ENCODE assay signal across 8 mouse cellular contexts in the genomic region with DNA sequence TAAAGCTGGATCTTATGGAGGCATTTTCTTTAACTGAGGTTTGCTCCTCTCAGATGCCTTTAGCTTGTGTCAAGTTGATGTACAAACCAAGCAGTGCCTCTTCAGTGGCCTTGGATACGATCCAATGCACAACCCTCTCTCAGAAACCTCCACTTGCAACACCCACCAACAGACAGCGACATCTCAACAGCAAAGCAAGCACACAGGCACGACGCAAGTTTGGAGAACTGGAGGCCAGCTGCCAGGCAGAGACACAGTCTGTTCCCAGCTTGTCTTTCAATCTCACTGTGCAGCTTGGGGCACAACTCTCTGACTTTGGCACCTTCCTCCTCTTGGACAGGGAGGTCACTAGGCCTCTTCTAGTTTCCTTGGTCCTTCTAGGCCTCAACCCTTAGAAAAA.
DNase-seq lines count a peak whose midpoint lies in the region; ATAC-seq and TF ChIP-seq lines count a peak whose summit lies in the region.
"Had no signal": no experiment of that assay in that cellular context is flagged by ENCODE, and none has a peak within 500 bp of the region (broad histone marks: within the 10 kb centered on the region; RNA-seq: fewer than 3 reads in every experiment).

No protein-coding gene starts in this region.

- ATAC-seq in heart, embryonic 13.5 days (ENCODE audit: extremely low read depth, insufficient number of reproducible peaks, low FRiP score, low TSS enrichment) = no peak
- ATAC-seq: forebrain, embryonic 16.5 days had no signal

- H3K9me3 ChIP-seq in heart, embryonic 13.5 days = no peaks in the 10 kb centered on the region
- no peaks in the 10 kb centered on the region for H3K9me3 ChIP-seq in midbrain, embryonic 10.5 days (replicated peaks)

- H3K27me3 ChIP-seq in heart, embryonic 13.5 days (replicated peaks) = no peaks in the 10 kb centered on the region
- no peaks in the 10 kb centered on the region for H3K27me3 ChIP-seq in midbrain, embryonic 10.5 days (ENCODE audit: low read depth, poor library complexity, severe bottlenecking)

- H3K4me2 ChIP-seq in heart, embryonic 13.5 days = peak overlapping the region; percentile 23

- no peak for TF ChIP-seq CTCF in layer of hippocampus, adult 2 months (conservative IDR thresholded peaks at IDR 0.05)

- peak in 1 of 2 experiments; percentile 19 for DNase-seq in layer of hippocampus, adult 2 months (ENCODE audit: low spot score in 2 of 2)
- no peak for DNase-seq in layer of hippocampus, adult 8-10 months (ENCODE audit: low spot score in 2 of 2)
- peak; percentile 7 for DNase-seq in adrenal gland, postnatal 25 days
- peak; percentile 72 for DNase-seq in lung, postnatal 10 days
- DNase-seq in midbrain, embryonic 10.5 days (ENCODE audit: low spot score) = no peak
- DNase-seq in embryo, embryonic 10.5 days (ENCODE audit: low spot score) = no peak

- no peaks in the 10 kb centered on the region for H3K36me3 ChIP-seq in heart, embryonic 13.5 days
- no peaks in the 10 kb centered on the region for H3K36me3 ChIP-seq in midbrain, embryonic 10.5 days

- peaks cover 18% of the 10 kb centered on the region for H3K4me1 ChIP-seq in heart, embryonic 13.5 days
- no peaks in the 10 kb centered on the region for H3K4me1 ChIP-seq in midbrain, embryonic 10.5 days

- H3K4me3 ChIP-seq in layer of hippocampus, adult 2 months = no peak overlapping the region
- no peak overlapping the region for H3K4me3 ChIP-seq in heart, embryonic 13.5 days
- no peak overlapping the region for H3K4me3 ChIP-seq in midbrain, embryonic 10.5 days

- WGBS in heart, embryonic 13.5 days = 57% methylated on average over 4 of the region's 4 CpGs
- 94% methylated on average over 4 of the region's 4 CpGs for WGBS in midbrain, embryonic 10.5 days

- H3K27ac ChIP-seq in layer of hippocampus, adult 2 months = peak overlapping the region; percentile 64
- peak overlapping the region; percentile 56 for H3K27ac ChIP-seq in heart, embryonic 13.5 days (replicated peaks)
- H3K27ac ChIP-seq in midbrain, embryonic 10.5 days (replicated peaks) = no peak overlapping the region

- H3K9ac ChIP-seq in heart, embryonic 13.5 days = peak overlapping the region; percentile 61

Comparison
In these comparisons a context has a peak if more than half of its experiments do, and no peak if none do; other contexts are left out.
1. DNase-seq: peak in adrenal gland, postnatal 25 days (single experiment) and lung, postnatal 10 days (single experiment); none in layer of hippocampus, adult 8-10 months (0 of 2), midbrain, embryonic 10.5 days (single experiment) and embryo, embryonic 10.5 days (single experiment).